Mouse (Mus musculus): ENCODE results near the gene Olfr309.
"Not testable (repeated sequence)": the region's sequence is repeated elsewhere in the genome, so short reads cannot be mapped to it uniquely, and the experiment has no call there.

Olfr309 gene

DNA sequence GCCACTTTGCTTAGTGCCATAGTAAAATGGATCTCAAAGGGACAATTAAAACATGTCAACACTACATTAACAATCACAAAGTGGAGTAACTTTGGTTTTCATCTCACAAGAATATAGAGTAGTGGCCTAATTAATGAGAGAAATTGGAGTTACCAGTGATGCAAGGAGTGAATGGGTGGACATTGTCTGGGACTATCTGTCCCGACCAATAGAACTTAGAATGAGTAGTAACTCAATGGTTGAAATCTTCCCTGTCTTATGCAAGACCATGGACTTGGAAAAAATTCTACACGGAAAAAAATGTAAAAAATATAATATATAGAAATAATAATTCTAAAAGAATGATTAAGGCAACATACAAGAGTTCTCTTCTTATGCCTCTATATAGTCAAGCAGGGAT is at the start of gene Olfr309:
Gene Olfr309, minus strand, starts transcription at position 101 of the 400 bp plus-strand sequence.
- DNase-seq (ENCODE audit: low read depth), result no peak

DNA sequence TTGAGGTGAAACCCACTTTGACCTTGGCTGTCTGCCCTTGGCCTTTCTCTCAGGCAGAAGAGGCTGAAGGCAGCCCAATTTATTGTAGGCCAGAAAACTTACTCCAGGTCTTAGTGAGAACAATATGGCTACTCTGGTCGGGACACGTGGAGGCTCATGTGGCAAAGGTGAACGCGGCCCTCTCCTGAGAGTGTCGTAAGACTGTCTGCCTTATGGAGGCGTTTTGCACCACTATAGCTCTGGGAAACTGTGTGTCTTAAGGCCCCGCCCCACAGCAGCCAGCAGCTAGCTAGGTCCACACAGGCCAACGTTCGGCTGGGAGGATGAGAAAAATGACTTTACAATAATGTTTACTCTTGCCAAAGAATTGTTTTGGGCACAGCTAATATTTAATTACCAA is 32.8 kb upstream of the Olfr309 start:
- not testable (repeated sequence) for DNase-seq (ENCODE audit: low read depth)

DNA sequence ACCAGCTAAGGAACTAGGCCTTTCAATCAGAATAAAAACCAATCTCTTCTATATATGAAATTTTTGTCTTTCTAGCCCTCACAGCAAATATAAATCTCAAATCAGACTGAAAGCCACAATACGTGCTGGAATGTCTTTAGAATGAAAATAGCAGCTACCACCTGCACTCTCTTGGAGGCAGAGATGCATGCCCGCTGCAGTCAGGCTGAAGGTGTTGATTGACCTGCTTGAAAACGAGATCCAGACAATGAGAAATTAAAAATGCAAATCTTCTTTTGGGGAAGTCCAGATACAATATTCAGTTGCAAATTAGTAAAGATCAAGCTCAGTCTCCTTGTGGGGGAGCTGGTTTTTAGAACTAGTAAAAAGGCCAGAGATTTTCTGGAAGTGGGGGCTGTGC is 30.7 kb upstream of the Olfr309 start:
- no peak for DNase-seq (ENCODE audit: low read depth)

DNA sequence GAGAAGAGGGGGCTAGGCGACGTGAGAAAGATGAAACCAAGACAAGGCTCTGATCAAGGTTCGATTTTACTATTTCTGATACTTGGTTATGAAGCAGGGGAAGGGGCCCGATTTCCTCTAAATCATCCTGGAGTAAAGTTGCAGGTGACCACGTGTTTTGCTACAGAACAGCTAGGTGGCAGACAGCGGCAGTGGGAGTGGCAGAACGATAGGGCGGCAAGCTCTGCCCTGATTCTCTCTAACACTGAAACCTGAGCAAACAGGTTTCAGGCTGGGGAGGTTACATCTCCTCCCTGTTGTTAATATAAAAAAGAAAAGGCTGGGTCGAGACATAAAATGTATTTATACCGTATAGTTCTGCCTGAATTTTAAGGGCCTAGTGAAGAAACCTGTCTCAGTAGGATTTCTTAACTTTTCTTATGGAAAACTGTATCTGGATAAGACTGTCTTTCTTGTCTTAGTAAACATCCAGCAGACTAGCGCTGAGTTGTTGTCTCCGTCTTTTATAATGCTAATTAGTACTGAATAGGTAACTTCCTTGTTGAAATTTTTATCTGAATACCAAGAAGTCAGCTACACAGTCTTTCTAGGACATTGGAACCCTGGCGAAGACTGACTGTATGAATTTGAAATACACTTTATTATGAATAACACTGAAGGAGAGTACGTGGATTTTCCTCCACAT is 29.5 kb upstream of the Olfr309 start:
- no peak for DNase-seq (ENCODE audit: low read depth)

DNA sequence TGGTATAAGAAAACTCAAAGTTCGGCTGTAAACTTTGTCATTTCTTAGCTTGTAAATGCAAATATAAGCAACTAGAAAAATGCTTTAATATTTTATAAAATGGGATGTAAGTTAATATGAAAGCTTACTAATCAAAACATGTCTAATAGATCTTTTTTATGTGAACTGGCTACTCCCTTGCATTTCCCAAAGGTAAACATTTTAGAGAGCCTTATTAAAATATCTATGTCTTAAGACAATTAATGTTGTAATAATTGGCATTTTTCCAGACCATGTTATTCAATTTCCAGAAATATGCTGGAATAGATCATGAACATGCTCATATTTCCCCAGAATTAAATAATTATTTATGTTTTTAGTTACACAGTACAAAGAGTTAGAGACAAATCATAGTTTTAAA is 24.0 kb upstream of the Olfr309 start, which contains the start of gene Olfr307:
Gene Olfr307, minus strand, starts transcription at position 101 of the 400 bp plus-strand sequence.
- no peak for DNase-seq (ENCODE audit: low read depth)

DNA sequence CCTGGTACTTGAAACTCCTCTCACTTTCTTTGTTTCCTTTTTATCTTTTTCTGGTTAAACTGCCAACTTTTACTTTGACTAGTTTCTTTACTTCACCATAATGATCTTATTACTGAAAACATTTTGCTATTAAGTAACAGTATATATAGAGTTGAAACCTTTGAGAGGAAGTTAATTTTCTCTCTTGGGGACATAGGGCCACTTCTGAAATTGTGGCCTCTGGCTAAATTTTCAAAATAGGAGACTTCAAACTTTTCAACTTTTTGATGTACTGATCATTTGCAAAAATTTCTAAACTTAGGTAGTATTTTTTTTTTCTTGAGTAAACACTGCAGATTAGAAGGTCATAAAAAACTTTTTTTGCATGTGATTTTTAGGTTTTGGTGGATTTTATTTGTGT is 12.0 kb upstream of the Olfr309 start, which contains the start of gene Olfr308:
Gene Olfr308, minus strand, starts transcription at position 101 of the 400 bp plus-strand sequence.
- DNase-seq (ENCODE audit: low read depth), result no peak

DNA sequence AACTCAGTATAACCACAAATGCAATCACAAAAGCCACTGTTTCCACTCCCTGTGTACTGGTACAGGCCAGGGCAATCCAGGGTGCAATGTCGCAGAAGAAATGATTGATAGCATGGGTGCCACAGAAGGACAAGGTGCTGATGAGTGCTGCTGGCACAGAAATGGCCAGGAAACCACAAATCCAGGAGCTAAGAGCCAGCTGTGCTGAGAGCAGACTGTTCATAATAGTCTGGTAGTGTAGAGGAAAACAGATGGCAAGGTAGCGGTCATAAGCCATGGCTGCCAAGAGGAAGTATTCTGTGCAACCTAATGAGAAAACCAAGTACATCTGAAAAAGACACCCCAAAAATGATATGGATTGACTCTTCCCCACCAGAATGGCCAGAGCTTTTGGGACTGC is 7.8 kb upstream of the Olfr309 start:
- DNase-seq (ENCODE audit: low read depth), result no peak

DNA sequence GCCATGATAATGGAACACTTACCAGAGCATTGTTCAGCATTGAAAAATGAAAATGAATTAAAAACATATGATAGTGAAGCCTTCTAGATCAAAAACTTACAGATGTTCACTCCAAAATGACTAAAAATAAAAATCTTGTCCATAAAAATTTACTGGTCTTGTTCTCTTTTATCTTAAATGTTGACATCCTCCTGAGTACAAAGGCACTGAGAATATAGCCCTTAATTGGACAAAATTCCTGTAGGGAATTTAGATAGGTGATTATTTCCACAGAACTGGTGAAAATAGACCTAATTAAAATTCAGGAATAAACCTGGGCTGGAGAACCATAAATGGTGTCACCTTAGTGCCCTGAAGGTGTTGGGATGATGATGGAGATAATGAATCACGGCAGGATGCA is 36.4 kb downstream of the Olfr309 start, which contains the start of gene Olfr310:
Gene Olfr310, minus strand, starts transcription at position 101 of the 400 bp plus-strand sequence.
- DNase-seq (ENCODE audit: low read depth), result no peak
